Mouse (Mus musculus) heart, postnatal 0 days (tissue): Measurements from ENCODE around the gene Acads.

Experiments
- CTCF ChIP-seq: IDR thresholded peaks from 2 replicates; pipeline ENCODE4 v1.5.1; 2016; ENCODE audit warnings: antibody characterized with exemption, control low read depth, low read depth
- EP300 ChIP-seq: IDR thresholded peaks from 2 replicates; pipeline ENCODE4 v1.6.1; 2016; ENCODE audit warnings: antibody characterized with exemption, low read depth

DNA sequence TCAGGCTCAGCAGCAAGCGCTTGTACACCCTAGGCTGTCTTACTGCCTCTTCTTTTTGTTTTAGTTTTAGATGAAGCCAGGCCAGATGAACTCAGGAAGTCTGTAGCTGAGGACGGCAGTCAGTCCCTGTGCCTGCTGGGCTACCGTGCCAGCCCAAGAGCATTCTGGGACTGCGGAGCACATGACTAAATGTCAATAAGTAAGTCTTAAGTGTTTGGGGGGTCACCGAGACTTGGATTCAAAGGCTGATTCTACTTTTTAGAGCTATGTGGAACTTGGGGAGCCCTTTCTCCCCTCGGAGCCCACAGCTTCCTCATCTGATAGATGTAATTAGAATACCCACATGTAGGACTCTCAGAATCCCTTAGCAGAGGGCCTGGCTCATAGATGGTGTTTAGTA, 41.5 kb upstream of the Acads start:
- TF ChIP-seq EP300 = no peak
- TF ChIP-seq CTCF = no peak
